Mouse (Mus musculus) 3T3-L1 (cell line): ENCODE measurements around the gene Anks3.
A peak's percentile ranks its signal among the peaks of the same experiment; 100 is the strongest.

Experiments
- DNase-seq: peaks from one replicate; pipeline ENCODE4 v3.0.0-alpha.2; 2015; ENCODE audit warnings: low read depth, low spot score

The Anks3 gene

DNA sequence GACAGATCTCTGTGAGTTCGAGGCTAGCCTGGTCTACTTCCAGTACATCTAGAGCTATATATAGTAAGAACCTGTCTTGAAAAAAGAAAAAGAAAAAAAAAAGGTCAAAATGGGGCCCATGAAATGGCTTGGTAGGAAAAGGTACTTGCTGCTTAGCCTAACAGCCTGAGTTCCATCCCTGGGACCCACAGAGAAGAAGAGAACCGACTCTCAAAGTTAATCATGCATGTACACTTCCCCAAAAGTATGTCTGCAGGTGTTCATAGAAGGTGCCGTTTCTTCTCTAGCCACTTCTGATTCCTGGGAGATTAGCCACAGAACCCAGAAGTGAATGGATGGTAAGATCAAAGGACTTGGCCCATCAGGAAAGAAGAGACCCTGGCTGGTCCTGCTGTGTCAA, 4.4 kb upstream of the Anks3 start:
- no peak for DNase-seq

DNA sequence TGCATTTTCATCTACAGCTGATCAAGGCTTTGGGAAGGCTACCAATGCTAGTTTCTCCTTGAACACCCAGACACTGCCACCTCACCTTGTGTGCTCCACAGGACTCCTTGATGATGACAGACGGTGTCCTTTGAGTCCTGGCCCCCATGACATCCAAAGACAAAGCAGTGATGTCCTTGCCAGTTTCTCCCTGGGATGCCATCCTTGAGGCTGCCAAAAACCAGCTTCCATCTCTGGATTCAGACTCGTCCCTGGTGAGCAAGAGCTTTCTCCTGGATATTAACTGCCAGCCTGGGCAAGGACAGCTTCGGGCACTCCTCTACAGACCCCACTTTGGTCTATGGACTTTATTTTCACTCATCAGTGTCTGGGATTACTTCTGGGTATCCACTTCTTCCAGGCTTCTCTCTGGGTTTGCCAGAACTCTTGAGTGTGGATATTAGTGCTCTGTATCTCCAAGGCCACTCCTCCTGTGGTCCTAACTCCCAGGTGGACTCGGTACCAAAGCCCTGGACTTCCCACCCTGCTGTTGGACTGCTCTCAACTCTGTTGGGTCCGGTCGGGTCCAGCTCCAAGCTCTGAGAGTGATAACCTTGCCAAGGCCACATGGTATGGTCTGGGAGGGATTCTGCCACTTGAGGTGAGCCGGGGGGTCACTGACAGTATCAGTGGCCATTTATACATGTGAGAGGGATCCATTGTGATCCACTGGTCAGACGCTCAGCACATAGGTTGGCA, 1.6 kb upstream of the Anks3 start:
- DNase-seq, result no peak

DNA sequence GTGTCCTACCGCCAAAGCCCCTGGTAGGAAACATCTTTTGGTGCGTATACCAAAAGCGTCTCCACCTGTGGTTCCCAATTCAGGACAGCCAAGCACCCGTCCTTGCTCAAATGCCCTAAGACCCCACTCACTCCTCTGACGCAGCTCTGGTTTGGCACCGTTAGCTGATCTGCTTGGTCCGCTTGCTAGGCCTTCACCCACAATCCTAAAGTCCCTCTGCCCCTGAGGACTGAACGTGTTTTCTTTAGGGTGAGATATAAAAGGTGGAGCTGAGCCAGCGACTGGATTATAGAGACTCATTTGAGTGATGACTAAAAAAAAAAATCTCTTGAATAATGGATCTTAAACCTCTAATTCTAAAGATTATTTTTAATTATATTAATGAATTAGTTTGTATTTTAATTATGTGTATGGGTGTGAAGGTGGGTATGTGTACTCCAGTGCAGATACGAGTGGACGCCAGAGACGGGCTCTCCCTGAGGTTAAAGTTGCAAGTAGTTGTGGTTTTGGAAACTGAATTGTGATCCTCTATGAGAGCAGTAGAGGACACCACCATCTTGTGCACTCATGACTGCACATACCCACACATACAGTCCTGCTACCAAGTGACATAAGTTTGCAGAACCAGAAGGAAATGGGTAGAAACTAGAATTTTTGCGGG, 856 bp upstream of the Anks3 start:
- DNase-seq, result peak; percentile 58

DNA sequence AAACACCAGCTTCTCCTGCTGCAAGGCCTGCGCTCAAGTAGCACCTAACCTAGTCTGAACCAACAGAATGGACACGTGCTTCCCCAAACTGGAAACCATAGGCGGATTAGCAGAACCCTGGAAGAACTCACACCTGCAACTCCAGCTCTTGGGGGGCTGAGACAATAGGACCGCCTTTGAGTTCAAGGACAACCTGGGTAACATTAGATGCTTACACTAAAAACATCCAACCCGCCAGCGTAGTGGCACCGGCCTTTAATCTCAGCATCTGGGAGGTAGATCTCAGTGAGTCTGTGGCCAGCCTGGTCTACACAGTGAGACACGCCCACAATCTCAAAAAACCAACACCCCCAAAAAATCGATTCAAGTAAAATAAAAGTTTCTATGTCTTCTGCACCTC, 659 bp downstream of the Anks3 start:
- peak; percentile 30 for DNase-seq

DNA sequence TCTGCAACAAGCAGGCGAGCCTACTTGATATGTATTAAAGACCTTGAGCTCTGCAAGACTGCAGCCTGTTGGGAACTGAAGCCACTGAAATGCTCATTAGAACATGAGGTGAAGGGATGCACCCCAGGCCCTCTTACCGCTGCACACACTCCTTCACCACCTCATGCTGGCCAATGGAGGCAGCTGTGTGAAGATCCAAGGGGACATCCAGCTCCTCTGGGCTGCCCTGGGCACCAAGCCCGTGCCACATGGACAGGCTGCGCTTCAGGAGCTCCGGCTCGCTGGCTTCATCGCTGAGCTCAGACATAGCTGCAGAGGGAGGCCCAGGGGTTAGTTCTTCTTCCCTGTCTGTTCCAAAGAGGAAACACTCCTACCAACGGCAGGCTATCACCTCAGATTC, 3.7 kb downstream of the Anks3 start:
- DNase-seq, result no peak

DNA sequence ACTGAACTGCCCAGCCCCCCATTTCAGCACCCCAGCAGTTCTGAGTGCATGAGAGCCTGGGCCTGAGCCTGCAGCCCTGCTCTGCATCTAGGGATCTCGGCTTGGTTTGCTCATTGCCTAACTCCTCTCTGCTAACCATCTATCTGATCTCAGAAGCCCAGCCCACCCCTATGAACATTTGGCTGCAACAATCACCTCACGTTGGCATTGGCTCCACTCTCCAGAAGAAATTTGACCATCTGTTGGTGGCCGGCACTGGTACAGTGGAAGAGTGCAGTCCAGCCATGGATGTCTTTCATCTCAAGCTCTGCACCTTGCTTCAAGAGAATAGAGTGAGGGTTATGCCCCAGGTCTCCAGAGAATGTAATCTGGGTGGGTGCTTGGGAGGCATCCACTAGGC, 6.6 kb downstream of the Anks3 start:
- no peak for DNase-seq

DNA sequence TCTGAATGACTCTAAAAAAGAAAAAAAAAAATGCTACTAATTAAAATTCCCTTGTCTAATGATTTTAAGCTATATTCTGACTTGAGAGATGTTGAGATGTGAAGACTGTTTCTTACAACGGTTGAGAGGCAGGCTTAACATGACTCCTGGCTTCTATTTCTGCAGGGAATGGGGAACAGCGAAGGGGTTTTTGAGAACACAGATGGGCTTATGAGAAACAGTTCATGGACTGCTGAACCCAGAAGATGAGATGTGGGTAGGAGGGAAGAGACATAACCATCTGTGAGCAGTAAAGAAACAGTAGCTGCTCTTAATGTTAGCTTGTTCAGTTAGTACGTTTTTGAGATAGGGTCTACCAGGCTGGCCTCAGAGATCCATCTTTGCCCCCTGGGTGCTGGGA, 7.4 kb downstream of the Anks3 start:
- no peak for DNase-seq

DNA sequence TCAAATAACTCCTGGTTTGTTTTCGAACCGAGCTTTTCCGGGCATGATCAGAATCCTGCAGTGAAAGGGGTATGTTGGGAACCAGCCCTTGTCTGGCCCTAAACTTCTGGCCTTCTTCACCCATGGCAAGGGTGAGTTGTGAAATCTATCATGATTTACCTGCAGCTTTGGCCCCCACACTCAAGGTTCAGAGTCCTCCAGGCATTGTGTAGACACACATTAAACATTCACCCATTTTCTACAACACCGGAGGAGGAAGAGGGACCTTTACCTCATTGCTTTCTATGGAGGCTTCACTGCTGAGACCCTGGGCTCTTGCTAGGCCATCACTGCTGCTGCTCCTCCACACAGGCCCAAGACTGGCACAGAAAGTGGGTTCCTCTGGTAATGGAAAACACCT, 16.6 kb downstream of the Anks3 start:
- DNase-seq, result no peak

DNA sequence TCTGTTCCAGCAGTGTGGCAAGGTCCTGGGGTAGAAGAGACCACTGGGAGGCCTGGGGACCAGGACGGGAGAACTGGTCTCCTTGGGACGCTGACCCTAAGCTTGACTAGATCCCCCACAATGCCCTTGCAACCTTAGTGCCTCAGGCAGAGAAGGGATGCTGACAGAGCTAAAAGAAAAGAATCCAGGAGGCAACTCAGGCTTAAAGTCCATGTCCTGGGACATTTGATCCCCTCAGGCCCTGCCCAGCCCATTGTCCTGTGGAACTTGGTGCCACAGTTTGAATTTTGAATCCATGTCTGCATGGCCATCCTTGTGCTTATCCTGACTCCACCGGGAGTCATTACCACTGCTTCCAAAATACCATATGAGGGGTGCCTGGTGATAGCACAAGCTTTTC, 17.9 kb downstream of the Anks3 start:
- no peak for DNase-seq

DNA sequence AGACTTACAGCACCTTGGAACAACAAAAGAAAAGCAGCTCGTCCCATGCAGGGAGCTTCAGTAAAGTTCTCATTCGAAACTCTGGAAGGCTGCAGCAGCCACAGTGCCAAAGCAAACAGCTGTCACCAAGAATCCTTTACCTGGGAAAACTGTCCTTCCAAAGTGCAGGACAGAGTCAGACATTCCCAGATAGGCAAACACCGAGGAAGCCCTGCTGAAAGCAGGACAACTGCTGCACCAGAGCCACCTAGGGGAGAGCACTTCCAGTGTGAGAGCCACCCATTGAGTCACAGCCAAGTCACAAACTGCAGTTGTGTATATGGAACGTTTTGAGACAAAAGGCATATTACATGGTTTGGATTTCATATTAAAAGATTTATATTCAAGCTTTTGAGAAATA, 18.6 kb downstream of the Anks3 start:
- no peak for DNase-seq

DNA sequence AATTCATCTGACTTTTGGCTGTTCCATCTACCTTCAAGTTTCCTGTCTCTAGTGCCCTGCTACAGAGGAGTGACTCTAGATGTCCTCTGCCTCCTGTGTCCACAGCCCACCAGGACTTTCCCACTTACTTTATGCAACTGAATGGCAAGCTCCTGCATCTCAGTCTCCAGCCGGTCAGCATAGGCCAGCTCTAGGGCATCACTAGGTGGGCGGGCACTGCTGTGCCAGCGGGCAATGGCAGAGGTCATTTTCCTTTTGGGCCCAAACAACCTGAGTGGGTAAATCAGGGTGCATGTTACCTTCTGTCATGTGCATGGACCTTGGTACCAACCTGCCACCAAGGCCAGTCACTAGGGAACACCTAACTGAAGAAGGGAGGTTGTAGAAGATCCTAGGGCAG, 20.6 kb downstream of the Anks3 start:
- DNase-seq, result no peak

DNA sequence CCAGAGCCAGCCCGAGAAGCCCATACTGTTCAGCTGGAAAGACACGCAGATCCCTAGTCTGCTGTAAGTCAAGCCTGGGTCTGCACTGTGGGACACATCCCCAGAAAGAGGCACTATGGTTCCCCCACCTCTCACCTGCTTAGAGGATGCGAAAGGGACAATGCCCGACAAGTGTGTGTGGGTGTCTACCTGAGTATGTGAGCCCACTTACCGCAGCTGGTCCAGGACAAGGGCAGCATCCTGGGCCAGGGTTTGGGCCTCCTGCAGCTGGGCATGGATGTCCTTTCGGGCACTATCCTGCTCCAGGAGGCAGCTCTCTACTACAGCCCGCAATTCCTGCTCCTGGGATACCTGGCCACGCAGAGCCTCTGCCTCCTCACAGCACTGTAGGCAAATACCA, 21.1 kb downstream of the Anks3 start:
- no peak for DNase-seq

DNA sequence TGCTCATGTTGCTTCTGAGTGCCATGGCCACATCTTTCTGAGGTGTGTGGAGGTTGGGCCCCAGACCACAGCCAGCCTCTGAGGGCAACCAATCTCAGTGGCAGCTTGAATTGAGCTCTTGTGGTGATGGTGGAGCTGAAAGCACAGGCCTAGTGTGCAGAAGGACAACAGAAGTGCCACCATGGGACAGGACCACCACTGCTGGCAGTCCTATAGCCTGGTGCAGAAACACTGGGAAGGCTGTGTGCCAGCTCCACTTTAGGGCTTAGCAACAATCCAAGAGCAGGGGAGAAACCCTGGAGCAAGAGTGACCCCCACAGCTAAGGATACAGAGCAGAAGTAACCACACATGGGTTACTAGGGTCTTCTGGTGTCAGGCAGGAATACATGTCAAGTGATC, 23.0 kb downstream of the Anks3 start:
- DNase-seq, result no peak

DNA sequence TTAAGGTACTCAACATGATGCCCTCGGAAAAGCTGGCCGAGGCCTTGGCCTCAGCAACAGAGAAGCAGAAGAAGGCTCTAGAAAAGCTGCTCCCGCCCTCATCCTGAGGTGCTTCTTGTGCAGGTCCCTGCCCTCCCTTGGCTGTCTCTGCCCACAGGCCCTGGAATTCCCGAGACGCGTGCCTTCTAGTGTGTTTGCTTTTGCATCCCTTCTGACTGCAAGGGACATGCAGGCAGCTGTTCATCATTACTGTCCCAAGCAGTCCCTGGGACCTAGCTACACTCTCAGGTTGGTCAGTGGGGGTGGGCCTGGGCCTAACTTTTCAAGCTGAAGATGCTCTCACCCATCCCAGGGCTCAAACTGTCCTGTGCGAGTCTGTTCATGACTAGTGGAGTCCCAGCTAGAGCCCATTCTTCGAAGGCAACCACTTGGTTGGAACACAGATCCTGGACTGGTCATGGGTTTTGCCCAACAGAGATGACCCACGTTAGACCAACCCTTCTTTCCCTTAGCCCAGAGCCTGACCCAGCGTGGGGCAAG, 23.6 kb downstream of the Anks3 start:
- no peak for DNase-seq

DNA sequence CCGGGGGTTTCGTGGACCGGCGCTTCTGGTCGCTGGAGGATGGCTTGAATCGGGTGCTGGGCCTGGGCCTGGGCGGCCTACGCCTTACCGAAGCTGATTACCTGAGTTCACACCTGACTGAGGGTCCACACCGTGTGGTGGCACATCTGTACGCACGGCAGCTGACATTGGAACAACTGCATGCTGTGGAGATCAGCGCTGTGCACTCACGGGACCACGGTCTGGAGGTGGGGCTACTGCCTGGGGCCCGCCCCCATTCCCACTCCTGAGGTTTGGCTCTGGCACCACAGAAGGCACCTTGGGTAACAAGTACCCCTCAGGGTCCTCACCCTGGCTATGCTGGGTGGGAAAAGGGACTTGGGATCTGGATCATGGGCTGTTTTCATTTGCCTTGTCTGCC, 24.6 kb downstream of the Anks3 start:
- peak; percentile 75 for DNase-seq

DNA sequence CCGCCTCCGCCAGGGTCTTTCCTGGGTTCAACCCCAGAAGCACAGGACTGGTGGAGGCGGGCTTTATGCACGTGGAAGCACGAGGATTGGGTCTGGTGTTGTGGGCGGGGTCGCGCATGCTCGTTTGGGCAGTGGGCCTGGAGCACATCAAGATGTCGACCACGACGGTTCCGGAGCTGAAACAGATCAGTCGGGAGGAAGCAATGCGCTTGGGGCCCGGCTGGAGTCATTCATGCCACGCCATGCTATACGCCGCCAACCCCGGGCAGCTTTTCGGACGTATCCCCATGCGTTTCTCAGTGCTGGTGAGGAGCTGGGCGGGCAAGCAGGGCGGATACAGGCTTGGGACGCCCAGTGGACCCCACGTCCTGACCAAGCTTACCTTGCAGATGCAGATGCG, 25.0 kb downstream of the Anks3 start:
- peak; percentile 98 for DNase-seq

DNA sequence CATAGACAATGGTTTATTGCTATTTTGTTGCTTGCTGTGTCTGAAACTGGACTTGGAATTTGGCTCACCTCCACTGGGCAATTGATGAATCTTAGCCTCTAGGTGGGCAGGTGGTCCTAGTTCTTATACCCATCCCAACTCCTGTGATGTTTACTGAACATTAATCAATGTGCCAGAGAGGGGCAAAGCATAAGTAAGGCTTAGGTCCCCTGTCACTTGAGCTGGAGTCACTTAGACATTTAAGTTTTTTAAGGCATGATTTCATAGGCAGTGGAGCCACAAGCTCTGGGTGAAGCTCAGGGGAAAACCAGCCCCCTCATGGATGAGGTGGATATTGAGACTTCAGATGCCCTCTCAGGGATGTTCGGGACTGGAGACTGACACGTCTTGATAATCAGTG, 25.5 kb downstream of the Anks3 start, which contains the start of gene Nudt16l1:
Gene Nudt16l1, plus strand, starts transcription at position 301 of the 400 bp plus-strand sequence.
- DNase-seq, result no peak

DNA sequence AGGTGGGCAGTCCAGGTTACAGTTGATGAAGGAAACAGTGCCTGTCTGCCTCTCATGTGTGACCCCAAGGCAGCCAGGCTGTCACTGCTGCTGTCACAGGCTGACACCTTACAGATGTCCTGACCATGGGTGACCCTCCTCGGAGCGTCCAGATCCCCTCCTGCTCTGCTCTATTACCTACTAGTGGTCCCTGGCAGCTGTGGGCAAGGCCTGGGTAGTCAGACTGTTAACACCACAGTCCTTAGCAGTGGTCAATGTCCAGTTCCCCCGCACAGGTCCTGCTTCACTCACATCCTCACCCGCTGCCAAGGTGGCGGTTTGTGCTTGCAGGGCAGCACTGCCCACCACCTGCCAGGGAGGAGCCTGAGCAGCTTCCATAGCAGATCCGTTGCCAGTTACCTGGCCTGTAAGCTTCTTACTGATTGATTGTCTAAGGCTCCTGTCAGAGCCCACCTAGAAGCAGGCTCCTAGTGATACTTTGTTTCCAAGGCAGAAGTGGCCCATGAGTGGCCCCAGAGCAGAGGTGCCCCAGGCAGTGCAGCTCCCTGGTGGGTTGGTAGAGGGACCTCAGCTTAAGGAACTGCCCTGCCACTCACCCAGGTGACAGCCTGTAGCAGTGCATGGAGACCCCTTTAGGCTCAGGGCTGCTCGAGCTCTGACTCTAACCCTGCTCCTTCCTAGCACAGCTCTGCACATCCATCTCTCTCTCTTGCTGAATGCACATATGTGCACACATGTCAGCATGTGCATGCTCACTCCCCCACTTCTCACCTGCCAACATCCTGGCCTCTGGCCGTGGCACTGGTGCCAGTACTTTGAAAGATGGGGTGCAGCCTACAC, 26.4 kb downstream of the Anks3 start:
- no peak for DNase-seq

DNA sequence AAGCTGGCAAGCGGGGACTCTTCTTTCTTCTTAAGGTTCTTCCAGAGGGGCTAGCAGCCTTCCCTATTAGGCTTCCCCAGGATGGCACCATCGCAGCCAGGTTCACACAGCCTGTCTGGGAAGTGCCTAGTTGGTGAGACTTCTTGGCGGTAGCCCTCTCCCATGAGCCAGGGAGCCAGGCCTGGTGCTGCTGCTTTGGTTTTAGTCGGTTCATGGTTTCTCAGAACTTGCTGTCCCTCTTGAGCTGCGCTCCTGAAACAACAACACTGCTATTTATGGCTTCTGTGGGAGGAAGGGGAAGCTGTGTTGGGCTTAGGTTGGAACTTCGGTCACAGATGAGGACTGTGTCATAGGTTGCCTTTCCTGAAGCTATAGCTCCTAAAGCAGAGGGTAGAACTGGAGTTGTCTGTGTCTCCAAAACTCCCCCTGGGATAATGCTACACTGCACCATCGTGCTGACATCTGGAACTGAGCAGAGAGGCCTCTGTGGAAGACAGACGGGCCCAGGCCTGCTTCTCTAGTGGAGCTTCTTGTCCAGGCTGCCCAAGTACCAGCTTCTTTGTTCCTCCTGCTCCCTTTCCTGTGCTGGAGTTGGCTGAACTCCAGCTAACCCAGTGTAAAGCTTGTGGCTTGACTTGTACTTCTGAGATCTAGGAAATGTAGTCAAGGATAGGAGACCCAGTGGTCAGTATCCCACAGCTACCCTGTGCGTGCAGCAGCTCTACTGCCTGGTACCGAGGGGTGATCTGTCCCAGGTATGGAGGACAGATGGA, 27.9 kb downstream of the Anks3 start:
- no peak for DNase-seq

DNA sequence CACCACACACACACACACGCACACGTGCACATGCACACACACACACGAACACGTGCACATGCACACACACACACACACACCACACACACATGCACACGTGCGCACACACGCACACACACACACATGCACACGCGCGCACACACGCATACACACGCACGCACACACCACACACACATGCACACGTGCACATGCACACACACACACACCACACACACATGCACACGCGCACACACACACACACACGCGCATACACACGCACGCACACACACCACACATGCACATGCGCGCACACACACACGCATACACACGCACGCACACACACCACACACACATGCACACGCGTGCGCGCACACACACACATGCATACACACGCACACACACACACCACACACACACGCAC, 28.6 kb downstream of the Anks3 start:
- DNase-seq, result no peak

DNA sequence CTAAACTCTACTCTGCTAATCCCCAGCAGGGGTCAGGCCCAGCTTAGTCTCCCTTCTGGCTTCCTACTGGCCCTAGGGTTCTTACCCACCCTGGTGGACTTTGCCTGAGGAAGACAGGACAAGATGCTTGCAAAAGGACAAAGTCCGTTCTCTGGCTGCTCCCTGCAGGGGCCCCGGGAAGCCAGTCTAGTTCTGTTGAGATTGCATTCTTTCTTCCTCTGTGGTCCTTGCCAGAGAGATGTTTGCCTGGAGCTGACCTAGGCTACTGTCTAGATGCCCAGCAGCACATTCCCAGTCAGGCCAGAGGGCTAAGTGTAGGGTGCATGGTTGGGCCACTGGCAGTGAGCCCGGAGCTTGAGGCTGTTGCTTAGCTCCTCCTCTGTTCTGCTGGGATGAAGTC, 31.6 kb downstream of the Anks3 start:
- DNase-seq, result peak; percentile 49

DNA sequence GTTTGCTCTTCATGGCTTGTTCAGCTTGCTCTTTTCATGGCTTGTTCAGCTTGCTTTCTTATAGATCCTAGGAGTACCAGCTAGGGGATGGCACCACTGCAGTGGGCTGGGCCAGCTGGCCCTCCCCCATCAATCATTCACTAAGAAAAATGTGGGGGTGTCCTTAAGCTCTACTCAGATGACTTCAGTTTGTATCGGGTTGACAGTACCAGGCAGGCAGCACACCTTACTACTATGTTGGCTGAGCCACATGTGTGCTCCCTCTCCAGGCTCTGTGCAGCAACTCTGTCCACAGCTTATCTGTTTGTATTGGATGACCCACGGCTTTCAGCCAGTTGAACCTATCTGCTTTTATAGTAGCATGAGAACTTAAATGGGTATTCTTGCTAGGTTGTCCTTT, 35.5 kb downstream of the Anks3 start:
- no peak for DNase-seq
